Mouse (Mus musculus) lung, embryonic 15.5 days (tissue): ENCODE data around the gene Lrrc74b. TPM values are rescaled to one million over a fixed set of nuclear protein-coding genes. Genes with fewer than 3 reads are reported as not detected.

Experiments
- ATAC-seq: fragments of 200-750 bp; cut with Nextera tagmentation; 2 replicates; pipeline ENCODE4 v1.8.0; 2017; ENCODE audit warnings: moderate number of reproducible peaks, borderline replicate concordance; ENCODE audit not compliant: low FRiP score, low TSS enrichment; ENCODE audit errors: extremely low read depth
- H3K27ac ChIP-seq: fragments of 300-500 bp; sonication (generic); 2 replicates; pipeline ENCODE4 v1.5.1; 2015; ENCODE audit warnings: moderate library complexity, mild to moderate bottlenecking, inconsistent platforms
- H3K27me3 ChIP-seq: fragments of 300-500 bp; sonication (generic); 2 replicates; pipeline ENCODE4 v1.6.1; 2015; ENCODE audit warnings: inconsistent platforms
- H3K36me3 ChIP-seq: fragments of 300-500 bp; sonication (generic); 2 replicates; pipeline ENCODE4 v1.6.1; 2015; ENCODE audit warnings: inconsistent platforms
- H3K4me1 ChIP-seq: fragments of 300-500 bp; sonication (generic); 2 replicates; pipeline ENCODE4 v1.6.1; 2015; ENCODE audit warnings: inconsistent platforms
- H3K4me2 ChIP-seq: fragments of 300-500 bp; sonication (generic); 2 replicates; pipeline ENCODE4 v1.6.1; 2015; ENCODE audit warnings: inconsistent platforms, mild to moderate bottlenecking, moderate library complexity
- H3K4me3 ChIP-seq: fragments of 300-500 bp; sonication (generic); 2 replicates; pipeline ENCODE4 v1.5.1; 2015; ENCODE audit warnings: mild to moderate bottlenecking, inconsistent platforms
- H3K9ac ChIP-seq: fragments of 300-500 bp; sonication (generic); 2 replicates; pipeline ENCODE4 v1.6.1; 2015; ENCODE audit warnings: inconsistent platforms
- H3K9me3 ChIP-seq: fragments of 300-500 bp; sonication (generic); 2 replicates; pipeline ENCODE4 v1.6.1; 2016; ENCODE audit warnings: inconsistent platforms
- whole genome bisulfite sequencing: fragments of 180-500 bp; shearing (Covaris S2); methylation state at CpG from one replicate; pipeline ENCODE4 v1.1.7; 2015; 5-methylcytosine and 5-hydroxymethylcytosine counted together
- polyA plus RNA-seq: library from polyadenylated mRNA; unstranded; fragments of >200 nt; fragmentation: Nextera tagmentation; extraction: Ambion mirVana; gene quantifications from 2 replicates; pipeline ENCODE4 v1.2.1, GENCODE M21; 2015

Gene Lrrc74b
- polyA plus RNA-seq, 1 experiment from 2014 or later, result 1.8 TPM

GRCm38 (mm10) chr16:17542632-17543031 lies 18.4 kb downstream of the Lrrc74b start:
- no peak for ATAC-seq
- Histone ChIP-seq H3K27ac (no peak overlapping the region), H3K4me1 (no peaks in the 10 kb centered on the region), H3K9me3 (no peaks in the 10 kb centered on the region), H3K4me2 (no peak overlapping the region), H3K27me3 (0 out of 2 replicates have a peak, but pooled peaks cover 7% of the 10 kb centered on the region), H3K4me3 (no peak overlapping the region), H3K36me3 (no peaks in the 10 kb centered on the region), H3K9ac (no peak overlapping the region)
- WGBS, result 57% methylated on average over 2 of the region's 2 CpGs

- no peaks in the 10 kb centered on the region for H3K36me3 ChIP-seq
- 0 out of 2 replicates have a peak, but pooled peaks cover 4% of the 10 kb centered on the region for H3K27me3 ChIP-seq
- 89% methylated on average over 3 of the region's 3 CpGs for WGBS
- no peaks in the 10 kb centered on the region for H3K9me3 ChIP-seq
- no peak overlapping the region for H3K9ac ChIP-seq
- no peak for ATAC-seq
- H3K4me1 ChIP-seq, result peaks cover 5% of the 10 kb centered on the region
- H3K27ac ChIP-seq, result no peak overlapping the region
- H3K4me3 ChIP-seq, result no peak overlapping the region
- H3K4me2 ChIP-seq, result no peak overlapping the region
Measured at GRCm38 (mm10) chr16:17536584-17536983, 24.5 kb downstream of the Lrrc74b start.

DNA sequence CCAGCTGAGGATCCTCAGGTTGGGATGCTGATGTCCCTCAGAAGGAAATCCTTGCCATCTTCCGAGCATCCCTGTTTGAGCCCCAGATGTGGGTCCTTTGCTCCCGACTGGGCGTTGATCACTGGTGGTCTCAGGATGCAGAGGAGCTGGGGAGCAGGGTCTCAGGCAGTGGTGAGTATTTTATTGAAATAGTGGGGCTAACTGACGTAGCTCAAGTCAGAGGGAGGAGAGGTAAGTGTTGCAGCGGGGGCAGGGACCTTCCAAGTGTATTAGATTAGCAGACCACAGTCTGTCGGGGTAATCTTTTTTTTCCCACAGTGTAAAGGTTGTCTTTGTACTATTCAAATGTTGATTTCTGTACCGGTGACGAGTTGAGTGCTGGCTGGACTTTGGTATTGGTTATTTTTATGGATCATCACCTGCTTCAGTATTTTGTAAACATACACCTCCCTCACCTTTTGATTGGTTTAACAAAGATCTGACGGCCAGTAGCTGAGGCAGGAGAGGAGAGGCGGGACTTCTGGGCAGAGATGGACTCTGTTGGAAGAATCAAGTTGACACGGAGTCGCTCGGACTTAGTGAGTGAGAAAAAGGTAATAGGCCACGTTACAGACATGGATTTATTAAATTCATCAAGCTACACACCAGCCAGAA lies 28.2 kb downstream of the Lrrc74b start:
- ATAC-seq, result no peak
- WGBS, result 70% methylated on average over 14 of the region's 14 CpGs
- Histone ChIP-seq H3K4me1 (peaks cover 17% of the 10 kb centered on the region), H3K9ac (no peak overlapping the region), H3K36me3 (peaks cover 7% of the 10 kb centered on the region; the same call in 1 of the 2 replicates), H3K27ac (no peak overlapping the region), H3K27me3 (no peaks in the 10 kb centered on the region), H3K4me3 (no peak overlapping the region), H3K9me3 (no peaks in the 10 kb centered on the region), H3K4me2 (no peak overlapping the region)

DNA sequence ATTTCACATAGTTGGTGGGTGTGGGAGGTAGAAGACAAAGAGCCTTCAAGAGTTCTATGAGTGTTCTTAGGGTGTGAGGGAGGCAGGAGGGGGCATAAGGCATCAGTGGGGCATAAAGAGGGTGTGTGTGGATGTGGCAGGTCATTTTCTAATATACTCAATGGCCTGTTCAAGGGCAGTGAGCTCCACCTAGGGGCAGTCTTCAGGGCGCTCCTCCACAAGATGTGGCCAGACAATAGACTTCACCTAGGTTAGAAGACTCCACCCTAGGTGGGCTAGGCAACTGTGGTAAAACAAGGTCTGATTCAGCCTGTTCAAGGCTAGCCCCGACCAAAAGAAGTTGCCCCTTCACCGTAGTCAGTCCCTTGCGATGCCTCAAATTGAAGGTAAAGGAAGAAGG lies 28.8 kb downstream of the Lrrc74b start:
- WGBS, result 50% methylated on average over 4 of the region's 4 CpGs
- Histone ChIP-seq H3K4me3 (no peak overlapping the region), H3K4me2 (no peak overlapping the region)

DNA sequence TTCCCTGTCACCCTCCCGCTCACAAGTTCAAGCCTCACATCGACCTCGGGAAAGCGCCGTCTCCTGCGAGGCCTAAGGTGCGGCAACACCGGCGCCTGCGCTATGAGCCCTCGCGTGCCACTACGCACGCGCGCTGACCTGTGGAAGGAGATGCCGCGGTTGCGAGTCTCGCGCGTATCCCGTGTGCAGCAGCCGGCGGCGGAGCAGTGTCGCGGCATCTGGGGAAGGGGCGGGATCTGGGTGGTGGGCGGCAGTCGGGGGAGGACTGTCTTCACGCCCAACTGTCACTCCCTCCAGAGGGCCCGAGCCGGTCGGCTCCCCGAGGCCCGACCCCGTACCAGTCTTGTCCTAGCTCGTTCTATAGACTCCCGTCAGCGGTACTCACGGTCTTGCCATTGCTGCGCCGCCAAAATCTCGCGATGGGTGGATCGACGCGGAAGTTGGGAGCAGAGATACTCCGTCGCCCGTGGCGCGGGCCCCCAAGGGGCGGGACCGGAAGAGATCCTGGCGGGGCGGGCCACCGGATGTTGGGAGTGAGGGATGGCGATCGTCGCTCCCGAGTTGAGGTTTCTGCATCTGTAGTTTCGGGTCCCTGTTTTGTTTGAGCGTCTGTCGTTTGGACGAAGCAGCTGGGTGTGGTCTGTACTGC lies 30.3 kb downstream of the Lrrc74b start, which contains the start of gene Thap7:
TSS of gene Thap7 (minus strand) at position 497 of the 649 bp plus-strand sequence.
- peaks cover 17% of the 10 kb centered on the region for H3K4me1 ChIP-seq
- H3K9me3 ChIP-seq, result no peaks in the 10 kb centered on the region
- peak within 1 kb of the TSS; percentile 97 for H3K27ac ChIP-seq
- H3K27me3 ChIP-seq, result no peaks in the 10 kb centered on the region
- H3K4me2 ChIP-seq, result peak within 1 kb of the TSS; percentile 82
- ATAC-seq, result peak; percentile 97
- peaks cover 26% of the 10 kb centered on the region for H3K36me3 ChIP-seq
- peak within 1 kb of the TSS; percentile 78 for H3K4me3 ChIP-seq
- WGBS, result under 1% methylated on average over 67 of the region's 67 CpGs
- H3K9ac ChIP-seq, result peak within 1 kb of the TSS; percentile 87

More for the DNA sequence above, 28.8 kb downstream of the Lrrc74b start:
- no peak overlapping the region for H3K27ac ChIP-seq
- no peaks in the 10 kb centered on the region for H3K9me3 ChIP-seq
- peaks cover 17% of the 10 kb centered on the region for H3K4me1 ChIP-seq
- H3K27me3 ChIP-seq, result no peaks in the 10 kb centered on the region
- peaks cover 12% of the 10 kb centered on the region for H3K36me3 ChIP-seq
- no peak overlapping the region for H3K9ac ChIP-seq
- no peak for ATAC-seq

GRCm38 (mm10) chr16:17529981-17530586 lies 31.0 kb downstream of the Lrrc74b start:
- no peaks in the 10 kb centered on the region for H3K27me3 ChIP-seq
- H3K9me3 ChIP-seq, result no peaks in the 10 kb centered on the region
- H3K4me2 ChIP-seq, result peak overlapping the region; percentile 82
- peaks cover 17% of the 10 kb centered on the region for H3K4me1 ChIP-seq
- H3K36me3 ChIP-seq, result peaks cover 33% of the 10 kb centered on the region
- H3K27ac ChIP-seq, result peak overlapping the region; percentile 97
- peak overlapping the region; percentile 78 for H3K4me3 ChIP-seq
- ATAC-seq, result no peak
- peak overlapping the region; percentile 87 for H3K9ac ChIP-seq
- 13% methylated on average over 17 of the region's 17 CpGs for WGBS

DNA sequence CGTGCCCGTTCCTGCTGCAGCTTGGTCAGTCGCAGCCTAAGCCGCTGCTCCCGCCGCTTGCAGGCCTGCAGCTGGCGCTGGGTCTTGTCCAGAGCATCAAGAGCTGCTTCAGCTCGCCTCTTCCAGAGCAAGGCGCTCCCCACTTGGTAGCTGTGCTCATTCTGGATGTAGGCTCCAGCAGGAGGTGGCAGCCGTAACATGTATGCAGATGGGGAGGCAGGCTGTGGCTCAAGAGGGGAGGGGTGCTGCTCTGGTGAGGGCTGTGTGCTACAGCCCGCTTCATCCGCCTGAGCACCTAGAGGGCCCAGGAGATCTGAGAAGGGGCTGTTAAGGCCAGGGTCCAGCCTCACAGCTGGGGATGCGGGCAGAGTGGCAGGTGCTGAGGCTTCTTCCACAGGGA lies 32.8 kb downstream of the Lrrc74b start:
- H3K4me2 ChIP-seq, result no peak overlapping the region
- H3K4me3 ChIP-seq, result no peak overlapping the region
- no peaks in the 10 kb centered on the region for H3K9me3 ChIP-seq
- H3K27ac ChIP-seq, result no peak overlapping the region
- ATAC-seq, result no peak
- no peak overlapping the region for H3K9ac ChIP-seq
- WGBS, result 85% methylated on average over 13 of the region's 13 CpGs
- H3K36me3 ChIP-seq, result peaks cover 48% of the 10 kb centered on the region
- H3K27me3 ChIP-seq, result no peaks in the 10 kb centered on the region
- H3K4me1 ChIP-seq, result peaks cover 17% of the 10 kb centered on the region

DNA sequence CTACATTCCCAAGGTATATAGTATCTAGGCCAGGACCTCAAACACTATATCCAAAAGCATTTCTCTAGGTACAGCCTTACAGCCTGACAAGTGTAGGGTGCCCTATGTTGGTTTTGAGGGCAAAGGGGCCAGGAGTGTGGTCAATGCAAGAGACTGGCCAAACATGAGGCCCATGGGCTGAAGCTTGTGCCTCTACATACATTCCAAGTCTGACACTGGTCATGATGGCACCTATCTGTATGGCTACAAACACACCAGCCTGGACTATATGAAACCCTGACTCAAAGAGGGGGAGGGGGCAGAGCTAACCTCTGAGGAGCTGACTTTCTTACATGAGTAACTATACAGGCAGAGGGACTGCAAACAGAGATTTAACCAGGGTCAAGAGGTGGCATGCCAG lies 33.4 kb downstream of the Lrrc74b start:
- Histone ChIP-seq H3K9ac (no peak overlapping the region), H3K4me2 (no peak overlapping the region), H3K4me3 (no peak overlapping the region), H3K4me1 (peaks cover 17% of the 10 kb centered on the region), H3K27ac (no peak overlapping the region), H3K36me3 (peaks cover 55% of the 10 kb centered on the region), H3K27me3 (no peaks in the 10 kb centered on the region), H3K9me3 (no peaks in the 10 kb centered on the region)
- ATAC-seq, result no peak

DNA sequence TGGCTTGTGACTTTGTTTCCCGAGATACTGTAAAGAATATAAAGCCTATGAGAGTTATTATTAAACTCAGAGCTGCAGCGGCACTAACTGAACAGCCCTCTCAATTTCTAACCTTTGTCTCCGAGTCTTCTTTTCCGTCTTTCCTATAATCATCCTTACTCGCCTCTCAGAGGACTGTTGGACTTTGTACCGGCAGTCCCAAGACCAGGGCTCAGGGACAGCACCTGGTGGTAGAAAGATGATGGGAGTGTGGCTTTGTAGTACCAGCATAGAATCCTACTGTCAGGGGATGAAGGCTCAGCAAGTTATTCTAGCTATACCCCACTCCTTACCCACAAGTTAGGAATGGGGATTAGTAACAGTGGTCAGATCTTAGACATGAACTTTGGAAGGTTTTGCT lies 34.8 kb downstream of the Lrrc74b start:
- no peak overlapping the region for H3K4me3 ChIP-seq
- WGBS, result 88% methylated on average over 6 of the region's 6 CpGs

DNA sequence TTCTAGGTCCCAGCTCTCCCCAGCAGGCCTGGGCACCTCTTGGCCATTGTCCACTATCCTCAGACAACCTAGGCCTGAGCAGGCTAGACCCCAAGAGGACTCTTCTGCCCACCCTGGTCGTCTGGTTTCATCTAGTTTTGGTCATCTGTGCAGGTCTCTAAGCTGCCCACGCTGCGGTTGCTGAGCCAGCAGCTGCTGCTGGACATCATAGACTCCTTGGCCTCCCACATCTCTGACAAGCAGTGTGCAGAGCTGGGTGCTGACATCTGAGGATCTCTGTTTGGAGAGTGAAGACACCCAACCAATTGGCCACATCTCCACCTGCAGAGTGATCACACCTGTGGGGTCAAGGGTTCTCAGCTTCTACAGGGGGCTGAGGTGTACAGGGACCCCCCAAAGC lies 35.5 kb downstream of the Lrrc74b start:
- no peak overlapping the region for H3K4me3 ChIP-seq
- H3K27me3 ChIP-seq, result no peaks in the 10 kb centered on the region
- peaks cover 76% of the 10 kb centered on the region for H3K36me3 ChIP-seq
- H3K4me2 ChIP-seq, result no peak overlapping the region
- peaks cover 10% of the 10 kb centered on the region; the same call in 1 of the 2 replicates for H3K4me1 ChIP-seq
- 79% methylated on average over 3 of the region's 3 CpGs for WGBS
- H3K27ac ChIP-seq, result no peak overlapping the region
- no peaks in the 10 kb centered on the region for H3K9me3 ChIP-seq
- ATAC-seq, result no peak
- H3K9ac ChIP-seq, result no peak overlapping the region

More for the DNA sequence above, 34.8 kb downstream of the Lrrc74b start:
- no peak overlapping the region for H3K27ac ChIP-seq
- no peak overlapping the region for H3K9ac ChIP-seq
- H3K27me3 ChIP-seq, result no peaks in the 10 kb centered on the region
- H3K4me1 ChIP-seq, result peaks cover 10% of the 10 kb centered on the region; the same call in 1 of the 2 replicates
- no peak overlapping the region for H3K4me2 ChIP-seq
- ATAC-seq, result no peak
- peaks cover 69% of the 10 kb centered on the region for H3K36me3 ChIP-seq
- H3K9me3 ChIP-seq, result no peaks in the 10 kb centered on the region

GRCm38 (mm10) chr16:17524156-17524555 lies 36.9 kb downstream of the Lrrc74b start:
- H3K36me3 ChIP-seq, result peaks cover 89% of the 10 kb centered on the region
- no peak overlapping the region for H3K27ac ChIP-seq
- no peaks in the 10 kb centered on the region for H3K27me3 ChIP-seq
- WGBS, result 93% methylated on average over 11 of the region's 11 CpGs
- no peak overlapping the region for H3K4me3 ChIP-seq
- no peak overlapping the region for H3K4me2 ChIP-seq
- ATAC-seq, result no peak
- H3K9ac ChIP-seq, result no peak overlapping the region
- H3K4me1 ChIP-seq, result no peaks in the 10 kb centered on the region
- no peaks in the 10 kb centered on the region for H3K9me3 ChIP-seq

- H3K27ac ChIP-seq, result no peak overlapping the region
- no peak overlapping the region for H3K4me2 ChIP-seq
- WGBS, result 81% methylated on average over 2 of the region's 2 CpGs
- no peaks in the 10 kb centered on the region for H3K9me3 ChIP-seq
- H3K9ac ChIP-seq, result no peak overlapping the region
- H3K4me1 ChIP-seq, result no peaks in the 10 kb centered on the region
- ATAC-seq, result no peak
- no peaks in the 10 kb centered on the region for H3K27me3 ChIP-seq
- H3K4me3 ChIP-seq, result no peak overlapping the region
- H3K36me3 ChIP-seq, result peaks cover 80% of the 10 kb centered on the region
Measured at GRCm38 (mm10) chr16:17518910-17519309, 42.1 kb downstream of the Lrrc74b start.
